Mouse (Mus musculus): Measurements from ENCODE around the gene Ptk7. TPM values are rescaled to one million over a fixed set of nuclear protein-coding genes. Genes with fewer than 3 reads are reported as not detected.

Gene Ptk7
- polyA plus RNA-seq, 1 experiment from 2014 or later: 32.5 TPM

GRCm38 (mm10) chr17:46552841-46553423, 76.4 kb downstream of the Ptk7 start:
- WGBS: under 1% methylated on average over 24 of the region's 24 CpGs
- Histone ChIP-seq H3K9me3 (replicated peaks) (no peaks in the 10 kb centered on the region), H3K27me3 (0 out of 2 replicates have a peak, but pooled peaks cover 1% of the 10 kb centered on the region), H3K4me2 (peak overlapping the region; percentile 94), H3K27ac (peak overlapping the region; percentile 81), H3K36me3 (ENCODE audit: poor library complexity, severe bottlenecking) (peaks cover 43% of the 10 kb centered on the region), H3K4me3 (peak overlapping the region; percentile 95), H3K9ac (peak overlapping the region; percentile 97), H3K4me1 (peaks cover 38% of the 10 kb centered on the region)
- peak; percentile 82 for ATAC-seq

GRCm38 (mm10) chr17:46552151-46552550, 77.2 kb downstream of the Ptk7 start:
- Histone ChIP-seq H3K4me1 (peaks cover 39% of the 10 kb centered on the region), H3K4me3 (no peak overlapping the region; the same call in 1 of the 2 replicates), H3K36me3 (ENCODE audit: poor library complexity, severe bottlenecking) (peaks cover 45% of the 10 kb centered on the region), H3K27me3 (peaks cover 9% of the 10 kb centered on the region), H3K4me2 (peak overlapping the region; percentile 94), H3K9ac (0 out of 2 replicates have a peak overlapping the region, but pooled peaks have one; percentile 26), H3K9me3 (replicated peaks) (no peaks in the 10 kb centered on the region), H3K27ac (no peak overlapping the region)
- WGBS: 87% methylated on average over 7 of the region's 7 CpGs
- no peak for ATAC-seq

- H3K4me2 ChIP-seq: no peak overlapping the region
- 96% methylated on average over 6 of the region's 6 CpGs for WGBS
- no peak overlapping the region for H3K27ac ChIP-seq
- no peak overlapping the region for H3K9ac ChIP-seq
- H3K4me1 ChIP-seq: peaks cover 40% of the 10 kb centered on the region
- ATAC-seq: no peak
- peaks cover 45% of the 10 kb centered on the region for H3K36me3 ChIP-seq (ENCODE audit: poor library complexity, severe bottlenecking)
- no peak overlapping the region for H3K4me3 ChIP-seq
- no peaks in the 10 kb centered on the region for H3K9me3 ChIP-seq (replicated peaks)
- peaks cover 16% of the 10 kb centered on the region for H3K27me3 ChIP-seq
Measured at GRCm38 (mm10) chr17:46551369-46551768, 77.9 kb downstream of the Ptk7 start.

GRCm38 (mm10) chr17:46550904-46551303, 78.4 kb downstream of the Ptk7 start:
- WGBS: 91% methylated on average over 7 of the region's 7 CpGs
- peaks cover 44% of the 10 kb centered on the region for H3K4me1 ChIP-seq
- ATAC-seq: no peak
- no peak overlapping the region for H3K4me2 ChIP-seq
- H3K27me3 ChIP-seq: peaks cover 16% of the 10 kb centered on the region
- no peaks in the 10 kb centered on the region for H3K9me3 ChIP-seq (replicated peaks)
- peaks cover 45% of the 10 kb centered on the region for H3K36me3 ChIP-seq (ENCODE audit: poor library complexity, severe bottlenecking)
- H3K4me3 ChIP-seq: no peak overlapping the region
- H3K27ac ChIP-seq: no peak overlapping the region
- no peak overlapping the region for H3K9ac ChIP-seq

- Histone ChIP-seq H3K27me3 (peaks cover 16% of the 10 kb centered on the region), H3K4me2 (no peak overlapping the region), H3K9ac (no peak overlapping the region), H3K36me3 (ENCODE audit: poor library complexity, severe bottlenecking) (peaks cover 45% of the 10 kb centered on the region), H3K9me3 (replicated peaks) (no peaks in the 10 kb centered on the region), H3K4me3 (no peak overlapping the region), H3K4me1 (peaks cover 47% of the 10 kb centered on the region), H3K27ac (no peak overlapping the region)
- ATAC-seq: no peak
- 93% methylated on average over 9 of the region's 9 CpGs for WGBS
Measured at GRCm38 (mm10) chr17:46549642-46550041, 79.7 kb downstream of the Ptk7 start.

GRCm38 (mm10) chr17:46549193-46549592, 80.1 kb downstream of the Ptk7 start:
- Histone ChIP-seq H3K4me3 (no peak overlapping the region), H3K9ac (no peak overlapping the region), H3K4me1 (peaks cover 42% of the 10 kb centered on the region), H3K4me2 (no peak overlapping the region), H3K9me3 (replicated peaks) (no peaks in the 10 kb centered on the region), H3K27me3 (peaks cover 16% of the 10 kb centered on the region), H3K27ac (no peak overlapping the region), H3K36me3 (ENCODE audit: poor library complexity, severe bottlenecking) (peaks cover 45% of the 10 kb centered on the region)
- 18% methylated on average over 8 of the region's 8 CpGs for WGBS
- ATAC-seq: no peak

GRCm38 (mm10) chr17:46548741-46549140, 80.6 kb downstream of the Ptk7 start:
- Histone ChIP-seq H3K4me3 (no peak overlapping the region), H3K27ac (no peak overlapping the region), H3K27me3 (peaks cover 16% of the 10 kb centered on the region), H3K9me3 (replicated peaks) (no peaks in the 10 kb centered on the region), H3K36me3 (ENCODE audit: poor library complexity, severe bottlenecking) (peaks cover 45% of the 10 kb centered on the region), H3K4me2 (no peak overlapping the region), H3K4me1 (peaks cover 38% of the 10 kb centered on the region), H3K9ac (no peak overlapping the region)
- ATAC-seq: no peak
- 47% methylated on average over 11 of the region's 11 CpGs for WGBS

- H3K4me2 ChIP-seq: no peak overlapping the region
- no peak overlapping the region for H3K4me3 ChIP-seq
- peaks cover 16% of the 10 kb centered on the region for H3K27me3 ChIP-seq
- no peak overlapping the region for H3K27ac ChIP-seq
- H3K9me3 ChIP-seq (replicated peaks): no peaks in the 10 kb centered on the region
- 16% methylated on average over 3 of the region's 3 CpGs for WGBS
- H3K36me3 ChIP-seq (ENCODE audit: poor library complexity, severe bottlenecking): peaks cover 45% of the 10 kb centered on the region
- H3K9ac ChIP-seq: no peak overlapping the region
- ATAC-seq: no peak
- H3K4me1 ChIP-seq: peaks cover 30% of the 10 kb centered on the region
Measured at GRCm38 (mm10) chr17:46547923-46548322, 81.4 kb downstream of the Ptk7 start.

- Histone ChIP-seq H3K9ac (no peak overlapping the region), H3K36me3 (ENCODE audit: poor library complexity, severe bottlenecking) (peaks cover 42% of the 10 kb centered on the region), H3K27me3 (peaks cover 16% of the 10 kb centered on the region), H3K4me2 (peak overlapping the region; percentile 90), H3K4me3 (no peak overlapping the region), H3K4me1 (peaks cover 20% of the 10 kb centered on the region), H3K9me3 (replicated peaks) (no peaks in the 10 kb centered on the region), H3K27ac (no peak overlapping the region)
- ATAC-seq: no peak
- WGBS: 7% methylated on average over 8 of the region's 8 CpGs
Measured at GRCm38 (mm10) chr17:46546995-46547394, 82.3 kb downstream of the Ptk7 start.

GRCm38 (mm10) chr17:46546591-46546990, 82.7 kb downstream of the Ptk7 start:
- Histone ChIP-seq H3K4me3 (peak overlapping the region; percentile 72), H3K4me2 (peak overlapping the region; percentile 90), H3K27me3 (peaks cover 16% of the 10 kb centered on the region), H3K27ac (no peak overlapping the region), H3K4me1 (peaks cover 18% of the 10 kb centered on the region), H3K9ac (peak overlapping the region; percentile 89), H3K9me3 (replicated peaks) (no peaks in the 10 kb centered on the region), H3K36me3 (ENCODE audit: poor library complexity, severe bottlenecking) (peaks cover 41% of the 10 kb centered on the region)
- 7% methylated on average over 7 of the region's 7 CpGs for WGBS
- peak; percentile 14; the same call in 1 of the 2 replicates for ATAC-seq

- H3K4me2 ChIP-seq: peak within 1 kb of the TSS; percentile 90
- H3K9ac ChIP-seq: peak within 1 kb of the TSS; percentile 89
- H3K4me1 ChIP-seq: peaks cover 18% of the 10 kb centered on the region
- no peak within 1 kb of the TSS for H3K27ac ChIP-seq
- no peaks in the 10 kb centered on the region for H3K9me3 ChIP-seq (replicated peaks)
- peak within 1 kb of the TSS; percentile 72 for H3K4me3 ChIP-seq
- H3K36me3 ChIP-seq (ENCODE audit: poor library complexity, severe bottlenecking): peaks cover 41% of the 10 kb centered on the region
- peak; percentile 90 for ATAC-seq
- under 1% methylated on average over 44 of the region's 49 CpGs for WGBS
- H3K27me3 ChIP-seq: peaks cover 16% of the 10 kb centered on the region
Measured at GRCm38 (mm10) chr17:46545813-46546564, 83.3 kb downstream of the Ptk7 start, which contains the start of gene Cul9. TSS of gene Cul9 (minus strand) at chr17:46546388.

GRCm38 (mm10) chr17:46543661-46544060, 85.6 kb downstream of the Ptk7 start:
- ATAC-seq: no peak
- no peak overlapping the region for H3K9ac ChIP-seq

More at GRCm38 (mm10) chr17:46543661-46544060, 85.6 kb downstream of the Ptk7 start:
- Histone ChIP-seq H3K36me3 (ENCODE audit: poor library complexity, severe bottlenecking) (peaks cover 31% of the 10 kb centered on the region), H3K4me1 (peaks cover 18% of the 10 kb centered on the region), H3K4me2 (no peak overlapping the region), H3K27me3 (peaks cover 16% of the 10 kb centered on the region), H3K4me3 (no peak overlapping the region), H3K9me3 (replicated peaks) (no peaks in the 10 kb centered on the region), H3K27ac (no peak overlapping the region)
- 92% methylated on average over 12 of the region's 12 CpGs for WGBS
